Mouse (Mus musculus) forebrain, embryonic 14.5 days (tissue): ENCODE measurements around the gene Rrnad1. TPM values are rescaled to one million over a fixed set of nuclear protein-coding genes. Genes with fewer than 3 reads are reported as not detected.

ENCODE experiments used
- ATAC-seq: fragments of 200-750 bp; cut with Nextera tagmentation; 2 replicates; pipeline ENCODE4 v1.8.0; 2017; ENCODE audit warnings: mild to moderate bottlenecking, moderate library complexity
- DNase-seq: peaks from one replicate; pipeline ENCODE4 v3.0.0-alpha.2; 2015; ENCODE audit warnings: low spot score
- H3K27ac ChIP-seq: fragments of 300-500 bp; sonication (generic); 2 replicates; pipeline ENCODE4 v1.5.1; 2014; ENCODE audit warnings: low read depth, mild to moderate bottlenecking, control low read depth, low read length, moderate library complexity
- H3K27me3 ChIP-seq: fragments of 300-500 bp; sonication (generic); replicated peaks from 2 replicates; pipeline ENCODE4 v1.6.1; 2014; ENCODE audit warnings: low read length, control low read depth, mixed read lengths; ENCODE audit not compliant: control insufficient read depth, insufficient read depth
- H3K36me3 ChIP-seq: fragments of 300-500 bp; sonication (generic); 2 replicates; pipeline ENCODE4 v1.6.1; 2014; ENCODE audit warnings: low read length, control low read depth; ENCODE audit not compliant: control insufficient read depth, insufficient read depth
- H3K4me1 ChIP-seq: fragments of 300-500 bp; sonication (generic); 2 replicates; pipeline ENCODE4 v1.6.1; 2014; ENCODE audit warnings: antibody characterized with exemption, low read length, control low read depth; ENCODE audit not compliant: control insufficient read depth, insufficient read depth
- H3K4me2 ChIP-seq: fragments of 300-500 bp; sonication (generic); 2 replicates; pipeline ENCODE4 v1.6.1; 2014; ENCODE audit warnings: mild to moderate bottlenecking, control low read depth, low read length
- H3K4me3 ChIP-seq: fragments of 300-500 bp; sonication (generic); 2 replicates; pipeline ENCODE4 v1.5.1; 2014; ENCODE audit warnings: low read depth, low read length, control low read depth
- H3K9ac ChIP-seq: fragments of 300-500 bp; sonication (generic); 2 replicates; pipeline ENCODE4 v1.6.1; 2014; ENCODE audit warnings: mild to moderate bottlenecking, low read length, control low read depth, moderate library complexity
- H3K9me3 ChIP-seq: fragments of 300-500 bp; sonication (generic); replicated peaks from 2 replicates; pipeline ENCODE4 v1.6.1; 2016; ENCODE audit warnings: low read length, control low read depth, mixed read lengths; ENCODE audit not compliant: control insufficient read depth
- WGBS: fragments of 180-500 bp; shearing (Covaris S2); extraction: QIAGEN DNeasy Blood & Tissue Kit; methylation state at CpG from one replicate; pipeline ENCODE4 v1.1.7; 2014; 5-methylcytosine and 5-hydroxymethylcytosine counted together
- polyA plus RNA-seq: library from polyadenylated mRNA; unstranded; fragments of >200 nt; fragmentation: Nextera tagmentation; extraction: Ambion mirVana; gene quantifications from 2 replicates; pipeline ENCODE4 v1.2.1, GENCODE M21; 2014

Rrnad1 gene
- polyA plus RNA-seq, 1 experiment from 2014 or later: 15.6 TPM

DNA sequence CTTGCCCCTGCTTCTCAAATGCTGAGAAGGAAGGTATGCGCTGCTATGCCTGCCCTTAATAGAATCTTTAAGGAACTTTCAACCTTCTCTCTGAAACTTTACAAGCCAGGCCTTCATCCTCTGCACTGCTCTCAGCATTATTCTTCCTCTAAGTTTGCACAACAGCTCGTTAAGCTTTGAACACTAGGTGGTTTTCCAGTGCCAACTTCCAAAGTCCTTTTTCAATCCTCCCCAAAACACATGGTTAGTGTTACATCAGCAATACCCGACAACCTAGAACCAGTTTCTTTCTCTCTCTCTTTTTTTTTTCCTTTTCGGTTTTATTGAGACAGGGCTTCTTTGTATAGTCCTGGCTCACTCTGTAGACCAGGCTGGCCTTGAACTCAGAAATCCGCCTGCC is 3.5 kb upstream of the Rrnad1 start:
- H3K27me3 ChIP-seq: no peaks in the 10 kb centered on the region
- no peak overlapping the region for H3K4me3 ChIP-seq
- H3K9ac ChIP-seq: no peak overlapping the region
- WGBS: 64% methylated on average over 5 of the region's 5 CpGs
- no peak overlapping the region for H3K4me2 ChIP-seq
- no peaks in the 10 kb centered on the region for H3K9me3 ChIP-seq
- H3K27ac ChIP-seq: no peak overlapping the region
- DNase-seq (no peak), ATAC-seq (no peak)
- peaks cover 10% of the 10 kb centered on the region; the same call in 1 of the 2 replicates for H3K4me1 ChIP-seq
- peaks cover 61% of the 10 kb centered on the region for H3K36me3 ChIP-seq

DNA sequence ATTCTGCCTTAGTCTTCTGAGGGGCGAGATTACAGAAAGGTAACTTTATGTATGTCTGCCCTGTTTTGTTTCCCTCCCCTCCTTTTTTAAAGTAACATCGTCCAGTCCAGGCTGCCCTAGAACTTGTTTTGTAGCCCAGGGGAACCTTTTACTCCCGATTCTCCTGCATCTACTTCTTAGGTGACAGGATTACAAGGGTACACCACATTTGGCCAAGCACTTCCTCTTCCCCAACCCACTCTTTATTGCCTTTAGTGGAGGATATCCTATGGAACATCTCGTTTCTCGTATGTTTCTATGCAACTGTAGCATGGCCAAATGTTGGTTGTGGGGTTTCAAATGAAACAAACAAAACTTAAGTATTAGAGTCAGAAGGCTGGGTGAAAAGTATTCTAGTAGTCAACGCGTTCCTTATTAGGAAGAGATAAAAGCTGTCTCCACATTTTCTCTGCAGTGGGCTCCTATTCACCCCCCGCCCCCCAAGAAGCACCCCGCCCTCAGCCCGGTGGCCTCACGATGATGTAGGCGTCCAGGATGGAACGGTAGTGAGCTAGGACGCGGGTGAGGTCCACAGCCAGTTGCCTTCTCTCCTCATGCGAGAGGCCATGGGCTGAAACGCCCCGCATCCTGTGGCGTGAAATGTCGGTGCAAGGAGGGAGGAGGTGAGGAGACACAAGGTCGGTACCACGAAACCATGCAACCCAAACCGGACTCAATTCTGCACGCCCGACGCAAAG is 1.0 kb downstream of the Rrnad1 start:
- H3K36me3 ChIP-seq: peaks cover 63% of the 10 kb centered on the region
- no peaks in the 10 kb centered on the region for H3K27me3 ChIP-seq
- peak overlapping the region; percentile 78 for H3K9ac ChIP-seq
- WGBS: 9% methylated on average over 26 of the region's 26 CpGs
- no peaks in the 10 kb centered on the region for H3K9me3 ChIP-seq
- peak overlapping the region; percentile 75 for H3K4me2 ChIP-seq
- peaks cover 10% of the 10 kb centered on the region; the same call in 1 of the 2 replicates for H3K4me1 ChIP-seq
- 0 out of 2 replicates have a peak overlapping the region, but pooled peaks have one; percentile 86 for H3K27ac ChIP-seq
- DNase-seq (no peak), ATAC-seq (peak; percentile 45)
- peak overlapping the region; percentile 64 for H3K4me3 ChIP-seq

DNA sequence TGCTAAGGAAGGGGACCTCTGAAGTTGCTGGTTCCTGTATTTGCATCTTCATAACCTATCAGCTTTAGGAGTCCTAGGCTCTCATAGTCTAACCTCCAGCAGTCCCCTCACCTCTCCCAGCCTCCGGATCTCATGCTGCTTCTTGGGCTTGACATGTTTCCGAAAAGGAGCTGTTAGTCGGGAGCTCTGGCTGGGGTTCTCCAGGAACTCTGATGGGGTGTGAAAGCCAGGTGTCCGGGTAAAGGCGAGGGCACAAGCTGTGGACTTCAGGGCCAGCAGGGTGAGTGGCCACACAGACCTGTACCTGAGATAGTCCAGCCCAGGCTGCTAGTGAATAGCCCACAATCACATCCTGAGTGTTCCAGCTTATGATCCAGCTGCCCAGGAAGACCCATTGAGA is 3.1 kb downstream of the Rrnad1 start:
- WGBS: 89% methylated on average over 5 of the region's 5 CpGs
- H3K4me1 ChIP-seq: peaks cover 10% of the 10 kb centered on the region; the same call in 1 of the 2 replicates
- no peak overlapping the region for H3K9ac ChIP-seq
- H3K27me3 ChIP-seq: no peaks in the 10 kb centered on the region
- H3K4me2 ChIP-seq: no peak overlapping the region
- H3K27ac ChIP-seq: no peak overlapping the region
- no peak for ATAC-seq
- H3K9me3 ChIP-seq: no peaks in the 10 kb centered on the region
- H3K4me3 ChIP-seq: no peak overlapping the region
- DNase-seq: no peak
- peaks cover 66% of the 10 kb centered on the region for H3K36me3 ChIP-seq

DNA sequence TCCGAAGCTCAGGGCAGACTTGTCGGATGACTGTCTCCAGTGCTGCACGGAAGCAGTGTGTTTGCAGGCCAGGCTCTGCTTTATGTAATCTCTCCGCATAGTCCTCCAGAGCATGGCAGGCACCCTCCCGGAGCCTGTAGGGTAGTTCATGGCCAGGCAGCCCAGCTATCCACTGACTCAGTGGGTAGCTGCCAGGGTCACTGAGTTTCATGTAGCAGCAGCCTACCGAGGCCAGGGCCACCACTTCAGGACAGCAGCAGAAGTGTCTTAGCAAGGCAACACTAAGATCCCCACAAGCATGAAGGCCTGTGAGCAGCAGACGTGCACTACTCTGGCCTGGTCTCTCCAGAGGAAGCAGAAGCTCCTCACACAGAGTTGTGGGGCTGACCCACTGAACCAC is 5.5 kb downstream of the Rrnad1 start:
- Histone ChIP-seq H3K36me3 (peaks cover 66% of the 10 kb centered on the region), H3K9ac (no peak overlapping the region), H3K27ac (no peak overlapping the region), H3K4me2 (no peak overlapping the region), H3K27me3 (no peaks in the 10 kb centered on the region), H3K4me3 (no peak overlapping the region), H3K4me1 (peaks cover 5% of the 10 kb centered on the region; the same call in 1 of the 2 replicates), H3K9me3 (no peaks in the 10 kb centered on the region)
- ATAC-seq (no peak), DNase-seq (no peak)
- WGBS: 95% methylated on average over 7 of the region's 7 CpGs

DNA sequence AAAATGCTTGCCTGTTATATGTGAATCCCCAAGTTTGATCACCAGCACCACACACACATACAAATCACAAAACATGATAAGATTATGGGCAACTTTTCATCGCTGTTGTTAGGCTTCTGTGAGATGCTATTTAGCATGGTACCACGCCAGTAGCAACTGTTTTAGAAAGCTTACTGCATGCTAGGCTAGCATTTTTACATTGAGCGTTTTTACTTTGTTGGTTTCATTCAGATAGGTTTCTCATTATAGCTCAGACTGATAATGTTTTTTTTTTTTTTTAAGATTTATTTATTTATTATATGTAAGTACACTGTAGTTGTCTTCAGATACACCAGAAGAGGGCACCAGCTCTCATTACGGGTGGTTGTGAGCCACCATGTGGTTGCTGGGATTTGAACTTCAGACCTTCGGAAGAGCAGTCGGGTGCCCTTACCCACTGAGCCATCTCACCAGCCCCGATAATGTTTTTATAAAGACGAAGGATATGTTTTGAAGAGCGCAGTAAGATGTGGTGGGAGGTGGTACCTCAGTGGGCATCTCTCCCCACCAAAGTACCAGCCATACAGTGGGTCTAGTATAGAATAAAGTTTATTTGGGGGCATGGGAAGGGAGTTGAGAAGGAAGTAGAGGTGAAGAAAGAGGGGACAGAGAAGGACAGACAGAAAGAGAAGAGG is 10.1 kb downstream of the Rrnad1 start:
- 72% methylated on average over 9 of the region's 9 CpGs for WGBS
- peaks cover 60% of the 10 kb centered on the region for H3K36me3 ChIP-seq
- peak overlapping the region; percentile 72 for H3K4me2 ChIP-seq
- DNase-seq (no peak), ATAC-seq (no peak)
- no peak overlapping the region for H3K27ac ChIP-seq
- H3K9me3 ChIP-seq: no peaks in the 10 kb centered on the region
- peak overlapping the region; percentile 59; the same call in 1 of the 2 replicates for H3K9ac ChIP-seq
- no peaks in the 10 kb centered on the region for H3K27me3 ChIP-seq
- peak overlapping the region; percentile 51 for H3K4me3 ChIP-seq
- H3K4me1 ChIP-seq: no peaks in the 10 kb centered on the region

DNA sequence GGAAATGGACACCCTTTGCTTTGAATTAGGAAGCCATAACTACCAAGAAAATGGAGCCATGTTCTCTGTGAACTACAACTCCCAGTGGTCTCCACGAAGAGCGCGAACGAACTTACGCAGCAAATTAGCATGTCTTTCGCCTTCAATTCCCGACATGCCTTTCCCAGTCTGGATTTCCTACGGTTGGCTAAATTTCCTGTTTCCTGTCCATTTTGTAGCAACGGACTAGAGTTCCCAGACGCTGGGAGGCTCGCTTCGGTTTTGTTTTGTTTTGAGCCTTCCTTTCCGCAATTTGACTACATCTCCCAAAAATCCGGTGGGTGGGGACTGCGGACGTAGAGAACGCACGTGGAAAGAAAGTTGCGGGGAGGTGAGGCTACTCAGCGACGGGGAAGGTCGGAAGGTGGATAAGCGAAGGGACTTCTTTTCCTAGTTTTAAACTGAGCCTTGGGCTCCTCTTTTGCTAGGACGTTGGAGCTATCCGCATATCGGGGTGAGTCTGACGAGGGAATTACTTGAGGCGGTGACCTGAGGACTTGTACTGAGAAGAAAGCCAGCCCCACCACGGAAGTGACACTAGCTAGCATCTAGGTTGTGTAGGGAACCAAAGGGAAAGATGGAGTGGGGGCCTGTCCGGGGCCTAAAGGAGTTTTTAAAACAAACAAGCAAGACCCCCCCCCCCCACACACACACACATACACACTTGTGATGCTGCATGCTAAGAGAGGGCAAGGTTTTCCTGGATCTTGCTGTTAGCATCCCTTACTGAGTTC is 11.0 kb downstream of the Rrnad1 start, which contains the start of gene Mrpl24:
Gene Mrpl24 (plus strand): TSS at position 171 of the 773 bp plus-strand sequence.
- ATAC-seq (peak; percentile 94), DNase-seq (peak; percentile 98)
- H3K9ac ChIP-seq: peak within 1 kb of the TSS; percentile 59
- H3K4me3 ChIP-seq: peak within 1 kb of the TSS; percentile 51
- peak within 1 kb of the TSS; percentile 72 for H3K4me2 ChIP-seq
- H3K4me1 ChIP-seq: no peaks in the 10 kb centered on the region
- H3K36me3 ChIP-seq: peaks cover 60% of the 10 kb centered on the region
- H3K27me3 ChIP-seq: no peaks in the 10 kb centered on the region
- under 1% methylated on average over 30 of the region's 30 CpGs for WGBS
- no peaks in the 10 kb centered on the region for H3K9me3 ChIP-seq
- peak within 1 kb of the TSS; percentile 52 for H3K27ac ChIP-seq

DNA sequence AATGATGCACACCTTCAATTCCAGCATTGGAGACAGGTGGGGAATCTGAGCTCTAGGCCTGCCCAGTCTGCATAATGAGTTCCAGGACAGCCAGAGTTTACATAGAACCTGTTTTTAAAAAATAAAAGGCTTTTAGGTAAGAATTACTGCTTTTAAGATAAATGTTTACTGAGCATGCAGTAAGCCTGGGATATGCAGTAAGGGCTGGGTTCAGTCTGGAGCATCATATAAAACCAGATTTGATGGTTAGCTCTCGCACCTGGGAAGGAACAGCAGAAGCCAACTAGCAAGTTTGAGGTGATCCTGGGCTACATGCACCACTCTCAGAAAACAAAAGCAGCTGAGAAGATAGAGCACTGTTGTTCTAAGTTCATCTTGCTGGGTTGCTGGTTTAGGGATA is 12.0 kb downstream of the Rrnad1 start:
- Histone ChIP-seq H3K36me3 (peaks cover 60% of the 10 kb centered on the region), H3K4me2 (peak overlapping the region; percentile 72; the same call in 1 of the 2 replicates), H3K27ac (no peak overlapping the region)

DNA sequence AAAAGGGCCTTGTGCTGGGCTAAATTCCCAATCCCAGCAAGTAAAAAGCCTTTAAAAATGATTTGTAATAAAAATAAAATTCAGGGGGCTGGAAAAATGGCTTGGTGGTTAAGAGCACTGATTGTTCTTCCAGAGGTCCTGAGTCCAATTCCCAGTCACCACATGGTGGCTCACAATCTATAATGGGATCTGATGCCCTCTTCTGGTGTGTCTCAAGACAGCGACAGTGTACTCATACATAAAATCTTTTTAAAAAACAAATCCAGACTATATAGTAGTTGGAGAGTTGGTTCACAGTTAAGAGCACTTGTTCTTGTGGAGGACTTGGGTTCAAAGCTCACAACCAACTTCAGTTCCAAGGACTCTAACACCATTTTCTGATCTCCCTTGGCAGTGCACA is 13.5 kb downstream of the Rrnad1 start:
- Histone ChIP-seq H3K4me2 (no peak overlapping the region), H3K27ac (no peak overlapping the region), H3K4me3 (no peak overlapping the region), H3K9ac (no peak overlapping the region), H3K36me3 (peaks cover 47% of the 10 kb centered on the region), H3K4me1 (no peaks in the 10 kb centered on the region), H3K9me3 (no peaks in the 10 kb centered on the region), H3K27me3 (no peaks in the 10 kb centered on the region)
- WGBS: 92% methylated on average over 1 of the region's 1 CpGs
- no peak for DNase-seq
- no peak for ATAC-seq

More for the DNA sequence above, 12.0 kb downstream of the Rrnad1 start:
- no peaks in the 10 kb centered on the region for H3K9me3 ChIP-seq
- ATAC-seq (no peak), DNase-seq (no peak)
- no peak overlapping the region for H3K9ac ChIP-seq
- H3K27me3 ChIP-seq: no peaks in the 10 kb centered on the region
- no peaks in the 10 kb centered on the region for H3K4me1 ChIP-seq
- 96% methylated on average over 1 of the region's 1 CpGs for WGBS
- H3K4me3 ChIP-seq: no peak overlapping the region
